Mouse (Mus musculus) ES-E14 (cell line): ENCODE results near the gene Kcnmb2. TPM values are rescaled to one million over a fixed set of nuclear protein-coding genes. Genes with fewer than 3 reads are reported as not detected.

ENCODE experiments used
- DNase-seq: peaks from one replicate; pipeline ENCODE4 v3.0.0-alpha.2; 2013; ENCODE audit warnings: low read depth, low spot score
- H3K27ac ChIP-seq: 2 replicates; pipeline ENCODE4 v1.5.1; 2012; ENCODE audit warnings: low read depth, mild to moderate bottlenecking, low read length, moderate library complexity, mixed read lengths; ENCODE audit not compliant: poor library complexity, insufficient read depth, severe bottlenecking
- H3K36me3 ChIP-seq: 2 replicates; pipeline ENCODE4 v1.6.1; 2012; ENCODE audit warnings: mild to moderate bottlenecking, low read length, moderate library complexity, mixed read lengths; ENCODE audit not compliant: control insufficient read depth, poor library complexity, insufficient read depth, severe bottlenecking
- H3K4me1 ChIP-seq, 2 experiments: fragments of 150-350 bp in 1 of 2; sonication (generic) in 1 of 2; 2 replicates each; pipeline ENCODE4 v1.6.1; 2012; ENCODE audit warnings: low read length in 2 of 2, mild to moderate bottlenecking in 1 of 2, mixed read lengths in 1 of 2; ENCODE audit not compliant: control insufficient read depth in 2 of 2, insufficient read depth in 2 of 2, poor library complexity in 1 of 2
- H3K4me3 ChIP-seq, 2 experiments: fragments of 150-350 bp in 1 of 2; sonication (generic) in 1 of 2; 2 replicates each; pipeline ENCODE4 v1.5.1; 2012; ENCODE audit warnings: low read length in 2 of 2, low read depth in 1 of 2, mild to moderate bottlenecking in 1 of 2, mixed read lengths in 1 of 2; ENCODE audit not compliant: insufficient read depth in 1 of 2, poor library complexity in 1 of 2, severe bottlenecking in 1 of 2
- H3K9ac ChIP-seq: 2 replicates; pipeline ENCODE4 v1.6.1; 2012; ENCODE audit warnings: low read depth, mild to moderate bottlenecking, low read length, mixed read lengths; ENCODE audit not compliant: poor library complexity, insufficient read depth, severe bottlenecking
- H3K9me3 ChIP-seq: fragments of 150-350 bp; sonication (generic); 2 replicates; pipeline ENCODE4 v1.6.1; 2012; ENCODE audit warnings: low read depth, mild to moderate bottlenecking, low read length; ENCODE audit not compliant: control insufficient read depth, insufficient read depth
- CHD2 ChIP-seq: IDR thresholded peaks from 2 replicates; pipeline ENCODE4 v1.6.1; 2014; ENCODE audit warnings: mild to moderate bottlenecking, low read depth, low read length, inconsistent platforms
- HCFC1 ChIP-seq: IDR thresholded peaks from 2 replicates; pipeline ENCODE4 v1.6.1; 2012; ENCODE audit warnings: low read length, inconsistent platforms, borderline replicate concordance; ENCODE audit not compliant: insufficient read depth
- MAFK ChIP-seq: IDR thresholded peaks from 2 replicates; pipeline ENCODE4 v1.6.1; 2014; ENCODE audit warnings: mild to moderate bottlenecking, low read depth, low read length, inconsistent platforms; ENCODE audit not compliant: insufficient read depth
- ZC3H11A ChIP-seq: IDR thresholded peaks from 2 replicates; pipeline ENCODE4 v1.6.1; 2012; ENCODE audit warnings: low read depth, mild to moderate bottlenecking, inconsistent platforms, low read length, borderline replicate concordance
- ZNF384 ChIP-seq: IDR thresholded peaks from 2 replicates; pipeline ENCODE4 v1.6.1; 2012; ENCODE audit warnings: low read depth, low read length, inconsistent platforms
- in situ Hi-C, 2 experiments: fragments of 600-800 bp; cut with MboI; formaldehyde crosslinking; loops; one replicate each; pipeline ENCODE4 v1.15.1; 2025; ENCODE audit warnings: low sequenced_read_pairs in 2 of 2, inconsistent platforms in 1 of 2; ENCODE audit not compliant: unreplicated experiment in 2 of 2
- total RNA-seq: library from RNA; depleted of rRNA; stranded (reverse); fragments of 300-350 nt; gene quantifications from 2 replicates; pipeline ENCODE4 v1.2.3, GENCODE M21; 2012

Gene Kcnmb2
- total RNA-seq, 1 experiment: not detected

DNA sequence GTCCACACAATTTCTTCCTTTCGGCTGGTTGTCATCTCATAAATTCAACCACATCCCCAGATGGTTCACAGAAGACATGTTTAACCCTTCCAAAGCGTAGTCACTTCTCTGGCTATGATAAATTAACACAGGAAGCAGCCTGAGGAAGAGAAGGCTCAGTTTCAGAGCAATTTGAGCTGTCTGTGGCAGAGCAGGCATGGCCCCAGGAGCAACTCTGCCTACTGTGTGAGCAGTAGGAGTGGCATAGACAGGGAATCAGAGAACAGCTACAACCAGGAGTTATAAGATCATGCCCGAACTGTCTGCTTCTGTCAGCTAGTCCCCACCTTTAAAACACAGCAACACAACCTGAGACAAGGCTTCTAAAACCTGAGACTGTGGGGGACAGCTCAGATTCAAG lies 219.4 kb downstream of the Kcnmb2 start:
- no peak overlapping the region for H3K27ac ChIP-seq
- no peaks in the 10 kb centered on the region for H3K36me3 ChIP-seq
- in situ Hi-C loops: no loop called here
- DNase-seq: no peak
- TF ChIP-seq ZC3H11A: no peak
- TF ChIP-seq CHD2: no peak
- no peak for TF ChIP-seq MAFK
- TF ChIP-seq ZNF384: no peak
- no peak for TF ChIP-seq HCFC1
- H3K4me1 ChIP-seq: peaks cover 2 to 11% of the 10 kb centered on the region in 2 experiments; a peak in 2 of 4 replicates
- no peak overlapping the region for H3K4me3 ChIP-seq
- no peak overlapping the region for H3K9ac ChIP-seq
- H3K9me3 ChIP-seq: no peaks in the 10 kb centered on the region

DNA sequence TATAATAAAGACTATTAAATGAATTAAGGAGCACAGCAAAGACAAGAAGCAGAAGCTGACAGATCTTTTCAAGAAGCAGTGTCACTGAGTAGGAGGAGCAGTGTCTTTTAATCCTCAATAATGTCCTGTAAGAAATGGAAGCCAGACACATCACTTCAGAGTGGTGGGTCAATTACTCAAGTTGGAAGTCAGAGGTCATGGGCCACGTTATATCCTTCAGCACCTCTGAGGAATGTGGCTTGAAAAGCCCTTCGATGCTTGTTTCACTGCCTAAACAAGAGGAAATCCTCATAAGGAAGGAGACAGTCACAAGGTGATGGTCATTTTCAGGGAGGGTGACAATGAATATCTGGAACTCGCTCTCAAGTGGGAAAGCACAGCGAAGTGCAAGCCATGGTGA lies 223.1 kb downstream of the Kcnmb2 start:
- Histone ChIP-seq H3K4me3 (no peak overlapping the region), H3K27ac (no peak overlapping the region), H3K9ac (no peak overlapping the region), H3K9me3 (no peaks in the 10 kb centered on the region), H3K4me1 (peaks cover 0 to 5% of the 10 kb centered on the region in 2 experiments; a peak in 1 of 4 replicates), H3K36me3 (no peaks in the 10 kb centered on the region)
- in situ Hi-C loops: no loop called here
- TF ChIP-seq ZNF384 (no peak), MAFK (no peak), HCFC1 (no peak), CHD2 (no peak), ZC3H11A (no peak)
- no peak for DNase-seq

DNA sequence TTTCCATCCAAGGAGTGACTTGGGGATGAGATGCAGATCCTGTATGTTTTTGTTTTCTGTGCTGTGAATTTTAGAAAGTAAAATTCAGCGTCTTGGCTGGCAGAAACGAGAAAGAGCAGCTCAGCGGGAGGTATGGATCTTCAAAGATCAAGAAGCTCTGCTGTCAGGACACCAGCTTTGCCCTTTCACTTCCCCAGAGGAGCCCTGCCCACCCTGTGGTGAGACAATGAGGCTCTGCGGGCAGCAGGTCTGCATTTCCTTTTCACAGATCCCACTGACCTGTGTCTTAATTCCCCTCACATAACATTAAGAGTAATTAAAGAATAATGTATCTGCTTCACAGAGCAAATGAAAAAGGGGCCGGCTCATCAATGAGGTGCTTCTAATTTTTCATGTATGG lies 226.1 kb downstream of the Kcnmb2 start:
- no peak for DNase-seq
- Histone ChIP-seq H3K9me3 (no peaks in the 10 kb centered on the region), H3K4me1 (0 out of 4 replicates have a peak, but pooled peaks cover 0 to 2% of the 10 kb centered on the region in 2 experiments), H3K4me3 (no peak overlapping the region), H3K36me3 (no peaks in the 10 kb centered on the region), H3K27ac (no peak overlapping the region), H3K9ac (no peak overlapping the region)
- in situ Hi-C loops: no loop called here
- TF ChIP-seq ZC3H11A (no peak), CHD2 (no peak), ZNF384 (no peak), HCFC1 (no peak)

DNA sequence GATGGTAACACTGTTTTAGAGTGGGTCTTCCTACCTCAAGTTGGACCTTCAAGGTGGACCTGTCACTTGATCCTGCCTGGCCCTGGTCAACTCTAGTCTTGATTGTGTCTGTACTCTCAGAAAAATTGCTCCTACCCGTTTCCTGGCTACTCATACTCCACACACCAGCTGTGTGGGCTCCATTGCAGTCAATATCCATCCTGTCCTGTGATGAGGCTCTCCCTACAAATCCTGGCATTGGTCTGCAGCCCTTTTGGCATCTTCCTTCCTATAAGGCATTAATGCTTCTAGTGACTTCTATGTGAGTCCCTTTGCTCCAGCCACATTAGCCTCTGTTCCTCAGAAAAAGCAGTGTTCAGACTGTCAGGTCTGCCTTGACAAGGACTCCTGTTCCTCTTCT lies 228.4 kb downstream of the Kcnmb2 start:
- in situ Hi-C loops: no loop called here
- DNase-seq: no peak
- H3K4me3 ChIP-seq: no peak overlapping the region
- H3K4me1 ChIP-seq: 0 out of 4 replicates have a peak, but pooled peaks cover 0 to 2% of the 10 kb centered on the region in 2 experiments
- H3K9me3 ChIP-seq: no peaks in the 10 kb centered on the region
- H3K36me3 ChIP-seq: no peaks in the 10 kb centered on the region
- TF ChIP-seq HCFC1 (no peak), CHD2 (no peak), ZC3H11A (no peak), MAFK (no peak), ZNF384 (no peak)
- no peak overlapping the region for H3K9ac ChIP-seq
- no peak overlapping the region for H3K27ac ChIP-seq
